Mouse (Mus musculus): ENCODE measurements around the gene Panx3. TPM values are rescaled to one million over a fixed set of nuclear protein-coding genes. Genes with fewer than 3 reads are reported as not detected.

The Panx3 gene
- polyA plus RNA-seq, 1 experiment: not detected

DNA sequence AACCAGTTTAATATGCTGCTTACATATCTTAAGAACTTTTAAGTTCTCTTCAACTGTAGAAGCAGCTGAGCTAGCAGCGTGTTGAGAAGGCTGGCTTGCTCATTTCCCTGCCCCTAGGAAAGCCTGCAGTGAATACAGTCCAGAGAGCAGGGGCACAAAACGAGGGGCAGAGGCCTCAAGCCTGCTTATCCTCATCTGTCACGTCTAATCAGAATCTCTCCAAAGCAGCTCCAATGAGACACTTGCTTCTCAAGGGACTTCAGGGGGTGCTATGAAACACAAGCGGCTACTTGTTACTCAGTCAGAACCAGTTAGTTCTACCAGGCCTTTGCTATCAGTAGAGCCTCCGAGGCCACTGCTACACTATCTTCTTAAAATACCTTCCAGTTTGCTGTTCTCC, 15.2 kb downstream of the Panx3 start:
- TF ChIP-seq GATA1 (IDR thresholded peaks at IDR 0.05; ENCODE audit: low read length): no peak

DNA sequence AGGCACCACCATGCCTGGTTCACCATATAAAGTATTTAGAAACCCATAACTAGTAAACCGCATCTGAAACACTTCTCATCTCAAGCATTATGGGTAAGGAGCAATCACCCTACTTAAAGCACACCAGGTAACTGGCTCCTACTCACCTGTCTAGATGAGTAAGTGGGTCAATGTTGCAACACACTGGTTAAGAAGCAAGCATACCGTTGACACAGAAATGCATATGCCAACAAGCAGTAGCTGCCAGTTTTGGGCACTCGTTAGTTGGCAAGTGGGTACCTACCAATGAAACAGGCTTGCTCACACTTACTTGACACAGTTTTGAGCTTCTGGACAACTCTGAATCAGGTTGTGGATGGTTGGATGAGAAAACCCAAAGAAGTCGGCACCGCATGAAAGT, 18.4 kb downstream of the Panx3 start:
- no peak for TF ChIP-seq GATA1 (IDR thresholded peaks at IDR 0.05; ENCODE audit: low read length)

GRCm38 (mm10) chr9:37646246-37646645, 22.8 kb downstream of the Panx3 start:
- TF ChIP-seq GATA1 (IDR thresholded peaks at IDR 0.05; ENCODE audit: low read length): no peak

DNA sequence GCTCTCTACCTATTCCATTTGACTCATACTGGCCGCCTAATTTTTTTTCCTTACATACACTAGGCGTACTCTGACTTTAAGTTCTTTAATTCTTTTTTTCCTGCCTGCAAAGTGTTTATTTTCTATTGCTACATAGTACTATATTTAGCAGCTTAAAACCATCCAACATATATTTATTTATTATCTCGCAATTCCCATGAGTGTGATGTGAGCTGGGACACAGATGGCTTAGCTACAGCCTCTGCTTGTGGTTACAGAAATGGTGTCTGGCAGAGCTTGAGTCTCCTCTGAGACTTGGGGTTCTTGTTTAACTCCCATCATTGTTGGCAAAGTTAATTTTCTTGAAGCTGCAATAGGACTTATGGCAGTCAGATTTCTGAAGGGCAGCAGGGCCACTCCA, 30.3 kb downstream of the Panx3 start:
- TF ChIP-seq GATA1 (IDR thresholded peaks at IDR 0.05; ENCODE audit: low read length): no peak

- TF ChIP-seq GATA1 (IDR thresholded peaks at IDR 0.05; ENCODE audit: low read length): no peak
These were observed 32.1 kb downstream of the Panx3 start for GRCm38 (mm10) chr9:37636800-37637542.

- TF ChIP-seq GATA1 (IDR thresholded peaks at IDR 0.05; ENCODE audit: low read length): no peak
These were observed 32.7 kb downstream of the Panx3 start for GRCm38 (mm10) chr9:37636335-37636734.

- no peak for TF ChIP-seq GATA1 (IDR thresholded peaks at IDR 0.05; ENCODE audit: low read length)
These were observed 34.8 kb downstream of the Panx3 start for GRCm38 (mm10) chr9:37634269-37634668.

DNA sequence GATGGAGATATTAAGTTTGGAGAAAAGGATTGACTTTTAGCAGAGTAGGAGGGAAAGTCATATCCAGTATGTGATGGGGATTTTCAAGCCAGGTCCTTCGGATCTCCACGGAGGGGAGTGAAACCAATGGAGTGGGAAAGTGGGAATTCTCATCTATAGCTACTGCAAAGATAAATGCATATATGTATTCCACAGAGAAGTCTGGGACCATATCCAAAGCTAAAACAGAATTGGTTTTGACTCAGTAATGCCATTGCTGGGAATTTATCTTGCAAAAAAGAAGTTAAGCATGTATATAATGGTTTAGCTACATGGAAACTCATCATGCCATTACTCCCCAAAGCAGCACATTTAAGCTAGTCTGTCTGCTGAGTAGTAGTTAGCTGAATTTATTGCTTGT, 36.7 kb downstream of the Panx3 start:
- no peak for TF ChIP-seq GATA1 (IDR thresholded peaks at IDR 0.05; ENCODE audit: low read length)

DNA sequence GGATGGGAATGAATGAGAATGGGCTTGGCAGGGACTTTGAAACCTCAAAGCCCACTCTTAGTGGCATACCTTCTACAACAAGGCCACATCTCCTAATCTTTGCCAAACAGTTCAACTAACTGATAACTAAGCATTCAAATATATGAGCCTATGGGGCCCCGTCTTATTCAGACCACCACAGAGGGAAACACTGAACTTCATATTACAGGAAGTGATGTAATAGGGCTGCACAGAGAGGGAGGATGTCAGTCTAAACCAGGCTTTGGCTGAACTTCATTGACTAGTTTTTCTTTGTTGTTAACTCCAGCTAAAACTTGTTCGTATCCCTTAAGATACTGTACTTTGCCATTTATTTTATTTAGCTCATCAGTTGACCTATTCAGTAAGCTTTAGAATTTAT, 39.1 kb downstream of the Panx3 start:
- TF ChIP-seq GATA1 (IDR thresholded peaks at IDR 0.05; ENCODE audit: low read length): no peak

DNA sequence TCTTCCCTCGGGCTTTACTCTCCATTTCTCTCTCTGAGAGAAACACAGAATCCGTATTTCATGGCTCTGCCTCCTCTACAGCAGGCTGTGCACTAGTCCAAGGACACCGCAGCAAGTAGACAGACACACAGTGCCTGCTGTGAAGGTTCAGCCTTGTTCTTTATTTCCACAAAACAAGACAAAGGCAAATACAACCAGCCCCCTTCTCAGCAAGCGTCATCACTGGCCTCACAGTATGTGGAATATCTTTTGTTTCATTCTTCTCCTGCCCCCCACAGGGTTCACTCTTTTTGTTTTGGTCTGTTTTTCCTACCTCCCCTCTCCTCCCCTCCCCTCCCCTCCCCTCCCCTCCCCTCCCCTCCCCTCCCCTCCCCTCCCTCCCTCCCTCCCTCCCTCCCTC, 40.5 kb downstream of the Panx3 start:
- TF ChIP-seq GATA1 (IDR thresholded peaks at IDR 0.05; ENCODE audit: low read length): no peak

- no peak for TF ChIP-seq GATA1 (IDR thresholded peaks at IDR 0.05; ENCODE audit: low read length)
These were observed 41.8 kb downstream of the Panx3 start for GRCm38 (mm10) chr9:37627263-37627662.

DNA sequence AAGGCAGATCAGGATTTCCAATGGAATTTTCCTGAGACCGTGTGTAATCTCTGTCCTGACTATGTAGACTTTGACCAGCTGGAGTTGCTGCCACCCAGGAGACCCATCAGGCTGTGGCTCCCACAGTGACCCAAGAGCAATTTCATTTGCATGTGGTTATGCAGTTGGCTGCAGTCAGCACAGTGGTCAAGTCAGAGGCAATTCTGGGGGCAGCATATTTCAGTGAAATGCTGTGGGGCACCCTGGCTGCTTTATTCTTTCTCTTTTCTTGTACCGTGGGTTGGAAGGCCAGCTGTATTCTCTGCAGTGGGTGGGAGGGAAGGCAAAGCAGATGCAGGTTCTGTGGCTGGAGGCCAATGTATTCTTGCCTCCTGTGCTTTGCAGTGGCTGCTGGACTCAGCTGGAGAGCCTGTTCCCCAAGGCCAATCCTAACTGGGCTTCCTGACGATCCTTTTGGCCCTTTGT, 42.9 kb downstream of the Panx3 start:
- no peak for TF ChIP-seq GATA1 (IDR thresholded peaks at IDR 0.05; ENCODE audit: low read length)

GRCm38 (mm10) chr9:37625641-37626040, 43.4 kb downstream of the Panx3 start:
- no peak for TF ChIP-seq GATA1 (IDR thresholded peaks at IDR 0.05; ENCODE audit: low read length)

DNA sequence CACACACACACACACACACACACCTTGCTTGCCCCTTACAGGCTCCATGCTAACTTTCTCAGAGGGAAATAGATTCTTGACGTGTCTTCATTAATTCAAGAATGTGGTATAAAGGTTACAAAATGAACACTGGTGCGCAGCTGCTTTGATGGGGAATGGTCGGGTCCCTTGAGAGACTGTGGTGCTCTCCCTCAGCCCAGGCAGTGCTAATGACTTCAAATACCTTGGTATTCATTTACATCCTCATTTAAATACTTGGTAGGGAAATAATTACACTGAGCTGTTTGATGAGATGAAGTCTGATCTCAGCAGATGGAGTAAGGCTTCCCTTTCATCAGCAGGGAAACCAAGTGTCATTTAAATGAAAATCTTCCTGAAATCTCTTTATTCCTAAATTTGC, 43.9 kb downstream of the Panx3 start:
- TF ChIP-seq GATA1 (IDR thresholded peaks at IDR 0.05; ENCODE audit: low read length): no peak

DNA sequence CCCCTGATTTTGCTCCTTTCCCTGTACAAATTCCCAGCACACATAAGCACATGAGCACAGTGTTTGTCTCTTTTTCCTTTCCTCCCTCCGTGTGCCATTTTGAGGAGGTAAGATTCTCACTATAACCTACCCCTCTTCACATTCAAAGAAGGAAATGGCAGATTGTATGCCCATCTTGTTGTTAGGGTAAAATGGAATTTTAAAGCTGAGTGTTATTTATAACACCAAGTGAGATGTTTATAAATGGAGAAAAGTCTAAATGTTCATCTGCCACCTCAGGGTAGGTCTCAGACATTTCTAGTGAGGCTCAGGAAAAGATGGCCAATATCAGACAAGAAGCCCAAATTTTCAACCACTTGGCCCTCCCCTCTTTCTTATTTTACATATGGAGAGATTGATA, 44.5 kb downstream of the Panx3 start:
- no peak for TF ChIP-seq GATA1 (IDR thresholded peaks at IDR 0.05; ENCODE audit: low read length)

GRCm38 (mm10) chr9:37623981-37624380, 45.1 kb downstream of the Panx3 start:
- TF ChIP-seq GATA1 (IDR thresholded peaks at IDR 0.05; ENCODE audit: low read length): no peak

GRCm38 (mm10) chr9:37621290-37621689, 47.7 kb downstream of the Panx3 start:
- no peak for TF ChIP-seq GATA1 (IDR thresholded peaks at IDR 0.05; ENCODE audit: low read length)

GRCm38 (mm10) chr9:37616770-37617169, 52.3 kb downstream of the Panx3 start:
- TF ChIP-seq GATA1 (IDR thresholded peaks at IDR 0.05; ENCODE audit: low read length): no peak

Data from G1E-ER4 (cell line).